Mouse (Mus musculus) cerebellum, postnatal 14 days (tissue): Measurements from ENCODE around the gene Usp2.
A peak's percentile ranks its signal among the peaks of the same experiment; 100 is the strongest.

Source experiments
- DNase-seq, 2 experiments: peaks; one replicate each; pipeline ENCODE4 v3.0.0; 2021; ENCODE audit warnings: mixed read lengths in 2 of 2

Gene Usp2

DNA sequence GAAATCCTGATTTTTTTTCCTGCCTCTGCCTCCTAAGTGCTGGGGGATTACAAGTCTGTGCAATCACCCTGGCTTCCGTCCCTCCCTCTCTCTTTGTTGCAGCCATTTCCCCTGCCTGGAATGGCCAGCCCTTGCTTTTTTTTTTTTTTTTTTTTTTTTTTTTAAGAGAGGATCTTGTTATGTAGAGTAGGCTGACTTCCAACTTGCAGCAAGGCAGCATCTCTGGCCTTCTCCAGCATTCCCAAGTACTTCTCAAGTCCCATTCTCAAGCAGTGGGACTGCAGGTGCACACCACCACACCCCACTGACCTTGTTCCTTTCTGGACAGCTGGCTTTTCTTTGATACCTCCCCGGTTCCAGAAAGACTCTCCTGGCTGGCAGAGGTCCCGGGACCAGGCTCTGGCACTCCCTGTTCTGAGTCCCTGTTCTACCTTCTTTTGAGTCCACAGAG, 60.6 kb downstream of the Usp2 start:
- DNase-seq: peak in 1 of 2 experiments; percentile 14

DNA sequence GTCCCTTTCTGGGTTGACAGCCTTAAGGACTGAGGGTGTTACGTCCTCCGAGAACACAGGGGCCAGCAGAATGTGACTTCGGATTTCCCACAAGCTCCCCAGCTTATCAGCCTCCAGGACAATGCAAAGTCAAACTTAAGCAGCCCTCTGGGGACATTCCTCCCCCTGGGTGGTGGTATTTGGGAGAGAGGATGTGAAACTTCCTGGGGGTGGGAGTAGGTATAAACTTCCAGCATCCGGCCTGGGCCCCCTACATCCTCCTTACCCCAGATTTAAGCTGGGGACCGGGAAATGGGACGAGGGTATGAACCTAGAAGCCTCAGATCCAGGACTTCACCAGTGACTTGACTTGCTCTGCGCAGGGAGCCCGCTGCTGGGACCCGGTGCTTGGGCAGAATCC, 62.8 kb downstream of the Usp2 start:
- no peak for DNase-seq

DNA sequence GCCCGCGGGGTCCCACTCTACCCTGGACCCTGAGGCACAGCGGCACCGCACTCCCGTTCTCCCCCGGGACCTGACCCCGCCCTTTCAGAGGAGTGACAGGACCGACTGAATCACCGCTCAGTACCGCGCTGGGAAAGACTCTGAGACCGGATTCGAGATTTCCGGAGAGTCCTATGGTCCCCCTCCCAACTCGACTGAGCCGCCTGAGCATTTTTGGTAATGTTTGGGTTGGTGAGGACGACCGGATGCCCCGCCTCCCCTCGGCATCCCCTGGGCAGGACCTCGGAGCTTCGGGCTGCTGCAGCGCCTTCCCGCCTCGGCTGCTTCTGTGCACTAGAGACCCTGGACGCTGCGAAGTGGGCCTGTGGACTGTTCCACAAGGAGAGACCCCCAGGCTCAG, 63.2 kb downstream of the Usp2 start:
- peak in 1 of 2 experiments; percentile 29 for DNase-seq

DNA sequence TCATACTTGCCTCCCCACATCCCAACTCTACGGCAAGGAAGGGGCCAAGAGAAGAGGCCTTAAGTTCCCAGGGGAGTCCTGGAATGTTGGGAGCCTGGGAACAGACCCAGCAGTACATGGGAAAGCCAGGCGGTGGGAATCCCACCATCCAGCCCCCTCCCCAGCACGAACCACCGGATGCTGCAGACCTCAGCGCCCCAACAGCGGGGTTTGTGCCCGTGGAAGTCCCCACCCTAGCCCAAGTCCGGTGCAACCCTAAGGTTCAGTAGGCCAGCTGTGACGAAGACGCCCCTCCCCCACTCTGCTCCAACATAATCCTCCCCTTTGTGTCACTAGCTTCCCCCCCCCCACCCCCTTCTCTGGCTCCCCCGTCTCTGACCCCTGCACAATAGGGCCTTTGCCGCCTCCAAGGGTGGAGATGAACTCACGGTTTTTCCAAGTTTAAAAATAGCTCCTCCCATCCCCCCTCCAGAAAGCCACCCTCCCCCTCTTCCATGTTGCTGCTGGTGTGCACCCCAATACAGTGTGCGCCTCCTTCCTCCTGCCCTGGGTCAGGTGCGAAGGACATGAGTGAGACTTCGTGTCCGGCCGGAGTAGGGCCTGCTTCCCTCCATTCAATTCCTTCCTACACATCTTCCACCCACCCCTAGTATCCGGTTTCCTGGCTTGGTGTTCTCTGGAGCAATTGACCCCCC, 63.9 kb downstream of the Usp2 start:
- DNase-seq: peak in 1 of 2 experiments; percentile 18

DNA sequence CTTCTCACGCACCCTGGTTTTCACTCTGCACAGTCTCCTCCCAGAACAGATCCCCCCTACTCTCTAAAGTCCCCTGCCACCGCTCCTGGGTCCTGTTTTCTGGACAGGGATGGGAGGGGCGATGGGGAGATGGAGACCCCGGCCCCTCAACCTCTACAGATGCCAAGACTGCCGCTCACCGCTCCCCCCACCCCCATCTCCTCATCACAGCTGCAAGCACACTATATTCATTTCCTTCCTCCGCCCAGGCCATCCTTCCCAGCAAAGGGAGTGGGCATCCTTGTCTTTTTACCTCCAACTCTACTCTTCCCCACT, 64.4 kb downstream of the Usp2 start:
- no peak for DNase-seq

DNA sequence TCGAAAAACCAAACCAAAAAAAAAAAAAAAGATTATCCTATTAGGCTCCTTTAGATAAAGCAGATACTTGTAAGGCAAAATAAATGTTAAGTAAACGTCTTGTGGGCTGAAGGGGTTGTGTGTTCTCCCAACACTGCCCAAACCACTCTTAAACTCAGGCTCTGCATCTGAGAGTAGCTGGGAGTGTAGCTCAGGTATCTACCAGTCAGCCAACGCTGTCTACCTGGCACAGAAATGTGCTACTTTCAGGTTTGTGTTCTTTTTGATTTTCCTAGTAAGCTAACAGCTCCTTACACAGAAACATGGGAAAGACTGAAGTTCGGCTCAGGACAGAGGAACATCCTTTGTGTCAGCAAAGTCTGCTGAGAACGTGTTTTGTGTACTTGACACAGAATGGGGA, 65.4 kb downstream of the Usp2 start:
- no peak for DNase-seq

DNA sequence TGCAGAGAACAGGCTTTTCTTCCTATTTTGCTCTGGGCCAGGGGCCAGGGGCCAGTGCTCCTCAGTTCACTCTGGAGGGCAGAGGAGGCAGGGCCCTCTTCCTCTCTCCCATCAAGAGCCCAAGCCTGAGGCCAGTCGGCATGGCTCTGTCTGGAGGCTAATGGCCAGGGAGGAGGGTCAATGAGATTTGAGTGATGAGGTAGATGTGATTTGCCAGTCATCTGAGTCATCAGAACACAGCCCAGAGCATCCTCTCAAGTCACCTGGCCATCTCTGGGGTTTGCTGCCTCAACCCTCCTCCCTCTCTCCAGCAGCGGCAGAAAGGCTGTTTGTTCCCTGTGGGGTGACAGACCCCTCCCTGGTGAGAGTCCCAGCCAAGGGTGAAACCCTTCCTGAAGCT, 66.5 kb downstream of the Usp2 start:
- no peak for DNase-seq

DNA sequence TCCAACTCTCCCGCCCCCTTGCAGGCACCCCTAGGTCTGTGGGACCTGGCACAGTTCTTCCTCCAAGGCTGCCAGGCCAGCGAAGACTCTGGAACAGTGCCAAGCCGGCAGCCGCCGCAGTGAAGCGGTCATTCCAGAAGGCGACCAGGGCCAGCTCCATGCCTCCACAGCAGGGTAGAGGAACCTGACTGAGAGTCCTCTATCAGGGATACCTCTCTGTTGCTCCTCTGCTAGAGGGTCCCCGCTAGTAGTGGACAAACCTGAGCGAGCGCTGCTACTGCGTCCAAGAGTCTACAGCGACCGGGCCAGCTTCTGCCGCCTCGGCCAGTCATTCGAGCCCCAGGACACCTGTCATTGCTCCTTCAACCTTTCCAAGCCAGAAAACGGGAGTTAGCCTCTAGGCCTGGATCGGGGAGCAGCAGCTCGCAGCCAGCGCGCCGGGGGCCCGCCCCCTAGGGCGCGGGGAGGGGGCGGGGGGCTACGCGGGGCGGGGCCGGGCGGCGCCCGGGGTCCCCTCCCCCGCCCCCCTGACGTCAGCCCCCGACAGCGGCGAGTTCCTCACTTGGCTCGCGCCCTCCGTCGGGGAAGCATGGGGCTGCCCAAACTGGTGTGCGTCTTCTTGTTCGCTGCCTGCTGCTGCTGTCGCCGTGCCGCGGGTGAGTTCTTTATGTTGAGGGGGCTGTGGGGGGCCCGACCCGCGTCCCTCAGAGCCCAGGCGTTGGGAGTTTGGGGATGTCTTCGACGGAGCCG, 67.5 kb downstream of the Usp2 start, which contains the start of gene Mcam:
Gene Mcam (plus strand): TSS at position 369 of the 750 bp plus-strand sequence.
- peak; percentile 90 to 92 for DNase-seq

DNA sequence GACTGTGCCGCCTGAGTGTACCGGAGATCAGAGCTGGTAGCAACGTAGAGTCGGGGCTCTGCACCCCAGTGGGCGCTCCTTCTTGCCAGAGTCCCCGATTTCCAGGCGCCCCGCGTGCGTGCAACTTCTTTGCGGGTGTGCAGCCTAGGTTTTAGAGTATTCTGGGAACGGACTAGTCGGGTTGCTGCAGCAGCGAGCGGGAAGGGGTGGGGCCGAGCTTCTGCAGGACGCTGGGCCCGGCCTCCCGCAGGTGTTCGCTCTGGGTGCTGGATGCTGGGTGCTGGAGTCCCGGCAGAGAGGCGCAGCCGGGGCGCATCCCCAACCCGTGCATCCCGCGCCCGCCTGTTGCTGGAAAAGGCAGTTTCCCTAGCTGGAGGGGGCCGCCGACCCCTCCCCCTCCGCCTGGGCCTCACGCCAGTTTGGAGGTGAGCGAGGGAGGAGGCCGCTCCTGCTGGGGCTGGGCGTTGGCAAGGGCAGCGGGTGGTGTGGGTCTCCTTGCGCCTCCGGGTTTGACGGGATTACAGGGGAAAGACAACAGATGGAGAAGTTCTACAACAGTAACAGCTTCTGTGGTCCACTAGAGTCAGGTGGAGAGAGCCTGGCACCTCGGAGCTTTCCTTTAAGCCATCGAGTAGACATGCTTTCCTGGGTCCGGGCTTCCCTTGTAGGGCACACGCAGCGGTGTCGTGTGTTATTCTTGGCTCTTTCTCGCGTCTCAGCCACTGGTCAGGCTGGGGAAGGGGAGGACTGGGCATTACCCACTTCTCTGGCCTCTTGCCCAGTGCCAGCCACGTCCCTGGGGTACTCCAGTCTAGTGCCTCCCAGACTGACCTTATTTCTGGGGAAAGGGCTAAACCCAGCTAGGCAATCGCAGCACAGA, 68.3 kb downstream of the Usp2 start:
- peak; percentile 75 to 77 for DNase-seq

DNA sequence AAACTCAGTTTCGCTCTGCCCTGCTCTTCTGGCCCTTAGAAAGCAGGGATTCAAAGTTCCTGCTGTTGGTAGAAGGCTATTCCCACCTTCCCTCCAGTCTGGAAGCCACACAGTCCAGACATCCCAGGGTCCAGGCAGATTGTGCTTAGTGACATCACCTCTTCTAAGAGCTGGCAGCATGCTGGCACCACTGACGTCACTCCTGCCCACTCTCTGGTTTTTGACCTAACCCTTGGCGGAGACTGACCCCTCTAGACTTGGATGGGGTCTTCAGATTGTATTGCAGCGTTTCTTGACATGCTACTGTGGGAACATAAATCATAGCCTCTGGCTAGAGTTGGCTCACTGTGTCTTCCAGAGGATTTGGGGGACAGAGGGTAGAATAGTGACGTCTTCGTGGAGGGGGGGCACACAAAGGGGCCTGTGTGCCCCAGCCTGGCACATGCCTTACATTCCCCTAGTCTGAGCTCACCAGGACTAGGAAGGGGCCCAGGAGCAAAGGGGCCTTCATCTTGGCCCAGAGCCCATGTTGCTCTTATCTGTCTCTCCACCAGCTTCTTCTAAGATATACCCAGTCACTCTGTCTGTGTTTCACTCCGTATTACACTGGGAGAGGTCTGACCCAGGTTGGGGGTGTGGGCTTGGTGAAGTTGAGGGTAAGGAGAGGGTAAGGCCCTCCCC, 69.0 kb downstream of the Usp2 start:
- DNase-seq: peak; percentile 57

DNA sequence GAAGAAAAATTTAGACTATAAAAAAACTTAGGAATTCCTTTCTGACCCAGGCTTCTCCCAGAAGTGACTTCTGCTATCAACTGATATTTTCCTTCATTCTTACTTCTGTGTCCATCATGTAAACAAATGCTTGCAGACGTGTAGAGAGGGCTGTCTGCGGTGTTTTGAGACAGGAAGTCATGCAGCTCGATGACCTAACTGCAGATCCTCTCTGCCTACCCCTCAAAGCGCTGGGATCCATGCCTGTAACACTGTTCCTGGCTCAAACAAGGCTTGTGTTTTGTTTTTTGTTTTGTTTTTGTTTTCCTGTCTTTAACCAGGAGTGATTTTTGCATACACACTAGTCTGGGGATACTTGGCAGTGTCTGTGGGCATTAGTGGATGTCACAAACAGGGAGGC, 71.0 kb downstream of the Usp2 start:
- no peak for DNase-seq

DNA sequence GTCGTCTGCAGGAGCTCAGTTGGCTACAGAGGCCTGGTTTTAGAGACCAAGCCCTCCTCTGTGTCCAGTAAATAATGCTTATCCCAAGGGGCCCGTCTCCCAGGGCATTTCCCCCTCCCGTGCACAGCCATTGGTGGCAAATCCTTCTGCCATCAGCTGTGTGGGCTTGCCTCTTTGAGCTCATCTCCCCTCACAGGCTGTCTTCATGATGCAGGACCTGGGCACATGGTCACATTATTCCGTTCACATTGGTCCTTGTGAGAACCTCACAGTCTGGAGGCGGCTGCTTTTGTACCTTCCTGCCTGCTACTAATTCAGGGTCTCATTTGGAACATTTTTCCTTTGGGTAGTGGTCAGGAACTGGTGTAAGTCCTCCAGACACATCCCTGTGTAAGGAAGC, 75.1 kb downstream of the Usp2 start:
- DNase-seq: peak in 1 of 2 experiments; percentile 13

DNA sequence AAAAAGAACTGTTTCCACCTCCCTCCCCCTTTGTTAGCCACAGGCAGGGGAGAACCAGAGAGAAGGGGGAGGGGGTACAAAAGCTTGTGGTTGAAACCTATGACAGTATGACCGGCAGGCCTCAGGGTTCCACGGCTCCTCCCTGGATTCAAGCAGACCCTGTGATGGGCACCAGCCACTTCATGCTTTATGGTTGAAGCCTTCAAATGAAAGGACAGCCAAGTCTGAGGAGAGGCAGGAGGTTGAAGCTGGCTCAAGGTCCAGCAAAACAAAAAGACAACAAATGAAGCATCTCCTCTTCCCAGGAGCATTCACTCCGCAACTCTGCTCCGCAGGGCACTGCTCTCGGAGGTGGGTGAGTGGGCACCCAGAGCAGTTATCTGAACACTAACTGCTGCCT, 76.6 kb downstream of the Usp2 start:
- DNase-seq: peak in 1 of 2 experiments; percentile 19

DNA sequence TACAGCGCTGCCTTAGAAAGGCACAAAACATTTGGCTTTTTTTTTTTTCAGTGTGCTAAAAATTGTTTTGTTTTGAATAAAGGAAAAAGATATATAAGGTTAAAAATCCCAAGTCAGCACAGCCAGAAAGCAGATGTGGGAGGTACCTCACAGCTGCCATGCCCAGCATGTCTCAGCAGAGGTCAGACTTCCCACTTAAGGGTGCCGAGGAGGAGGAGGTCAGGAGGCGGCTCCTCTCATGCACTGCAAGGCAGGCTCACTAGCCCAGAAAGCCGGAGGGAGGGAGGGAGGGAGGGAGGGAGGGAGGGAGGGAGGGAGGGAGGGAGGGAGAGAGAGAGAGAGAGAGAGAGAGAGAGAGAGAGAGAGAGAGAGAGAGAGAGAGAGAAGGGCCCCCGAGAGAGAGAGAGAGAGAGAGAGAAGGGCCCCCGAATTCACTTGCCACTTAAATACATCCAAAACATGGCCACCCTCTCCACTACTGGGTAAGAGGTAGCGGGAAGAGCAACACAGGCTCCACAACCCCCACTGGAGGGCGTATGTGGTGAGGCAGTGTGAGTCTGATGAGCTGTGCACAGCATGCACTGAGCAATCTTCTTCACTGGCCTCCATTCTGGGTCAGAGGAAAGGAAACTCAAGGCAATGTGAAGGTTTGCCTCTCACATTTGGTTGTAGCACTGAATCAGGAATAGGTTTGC, 77.3 kb downstream of the Usp2 start:
- DNase-seq: peak; percentile 24 to 63

DNA sequence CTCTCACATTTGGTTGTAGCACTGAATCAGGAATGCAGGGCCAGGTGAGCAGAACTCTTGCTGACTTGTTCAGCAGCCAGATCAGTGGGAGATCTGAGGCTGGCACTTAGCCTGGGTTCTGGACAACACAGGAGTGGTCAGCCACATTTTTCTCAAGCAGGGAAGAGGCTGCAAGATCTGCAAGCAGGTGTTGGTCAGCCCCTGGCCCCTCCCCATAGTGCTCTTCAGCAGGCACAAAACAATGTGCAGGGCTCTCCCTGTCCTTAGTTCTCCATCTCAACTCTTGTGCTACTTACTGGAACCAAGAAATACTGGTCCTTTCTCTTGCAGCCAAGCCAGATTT, 77.9 kb downstream of the Usp2 start:
- DNase-seq: peak; percentile 73 to 82
